Mouse (Mus musculus) thymus, adult 2 months (tissue): ENCODE measurements around the gene Mon2. TPM values are rescaled to one million over a fixed set of nuclear protein-coding genes. Genes with fewer than 3 reads are reported as not detected.
A peak's percentile ranks its signal among the peaks of the same experiment; 100 is the strongest.

ENCODE experiments used
- DNase-seq: peaks from one replicate; pipeline ENCODE4 v3.0.0; 2021
- H3K27ac ChIP-seq: fragments of 200-500 bp; 2 replicates; pipeline ENCODE4 v1.5.1; 2012; ENCODE audit warnings: low read length, control low read depth; ENCODE audit not compliant: control insufficient read depth, insufficient read depth
- H3K27me3 ChIP-seq: fragments of 200-500 bp; 2 replicates; pipeline ENCODE4 v1.6.1; 2012; ENCODE audit warnings: mild to moderate bottlenecking, low read length, moderate library complexity, mixed read lengths; ENCODE audit not compliant: control insufficient read depth, insufficient read depth
- H3K36me3 ChIP-seq: fragments of 200-500 bp; 2 replicates; pipeline ENCODE4 v1.6.1; 2012; ENCODE audit warnings: mild to moderate bottlenecking, low read length, moderate library complexity; ENCODE audit not compliant: control insufficient read depth, insufficient read depth
- H3K4me1 ChIP-seq: fragments of 200-500 bp; replicated peaks from 2 replicates; pipeline ENCODE4 v1.6.1; 2012; ENCODE audit warnings: low read length; ENCODE audit not compliant: control insufficient read depth, insufficient read depth
- H3K4me3 ChIP-seq: fragments of 200-500 bp; 2 replicates; pipeline ENCODE4 v1.5.1; 2012; ENCODE audit warnings: mild to moderate bottlenecking, low read length, control low read depth, moderate library complexity; ENCODE audit not compliant: control insufficient read depth, insufficient read depth
- CTCF ChIP-seq: fragments of 200-500 bp; IDR thresholded peaks from 2 replicates; pipeline ENCODE4 v1.5.1; 2012; ENCODE audit warnings: mild to moderate bottlenecking, control low read depth, low read length, moderate library complexity, borderline replicate concordance; ENCODE audit not compliant: control insufficient read depth, poor library complexity, insufficient read depth; ENCODE audit errors: extremely low read depth
- POLR2A ChIP-seq: fragments of 200-500 bp; IDR thresholded peaks from 2 replicates; pipeline ENCODE4 v1.6.1; 2012; ENCODE audit warnings: mild to moderate bottlenecking, low read length, control low read depth, moderate library complexity; ENCODE audit not compliant: control insufficient read depth, poor library complexity, insufficient read depth; ENCODE audit errors: extremely low read depth
- WGBS: fragments of 180-500 bp; shearing (Covaris S2); methylation state at CpG from one replicate; pipeline ENCODE4 v1.1.7; 2018; 5-methylcytosine and 5-hydroxymethylcytosine counted together
- polyA plus RNA-seq: library from polyadenylated mRNA; depleted of rRNA; stranded (reverse); fragments of >200 nt; gene quantifications from 2 replicates; pipeline ENCODE4 v1.2.3, GENCODE M21; 2012

Gene Mon2
- polyA plus RNA-seq, 1 experiment: 74.1 TPM

DNA sequence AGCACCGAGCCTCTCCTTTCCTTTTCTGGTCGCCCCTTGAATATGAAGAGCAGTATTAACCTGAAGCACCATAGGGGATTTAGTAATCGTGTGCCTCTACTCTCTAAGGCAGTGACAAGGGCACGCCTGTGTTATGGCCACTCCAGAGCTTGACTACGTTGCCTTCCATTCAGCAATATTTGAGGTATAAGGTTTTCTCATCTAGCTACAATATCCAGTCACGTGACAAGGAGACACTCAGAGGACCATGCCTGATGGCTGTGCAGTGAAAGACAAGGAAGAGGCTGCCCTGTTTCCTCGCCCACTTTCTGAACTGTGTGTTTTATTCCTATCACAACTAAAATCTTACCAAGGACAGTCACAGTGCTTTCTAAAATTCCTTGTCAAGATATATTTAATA lies 87.9 kb downstream of the Mon2 start:
- Histone ChIP-seq H3K36me3 (no peaks in the 10 kb centered on the region), H3K4me3 (no peak overlapping the region), H3K27me3 (no peaks in the 10 kb centered on the region), H3K4me1 (peaks cover 7% of the 10 kb centered on the region), H3K27ac (no peak overlapping the region)
- no peak for DNase-seq
- TF ChIP-seq CTCF (no peak), POLR2A (no peak)
- WGBS: 64% methylated on average over 7 of the region's 7 CpGs

- Histone ChIP-seq H3K27ac (no peak overlapping the region), H3K4me1 (peaks cover 10% of the 10 kb centered on the region), H3K27me3 (no peaks in the 10 kb centered on the region), H3K36me3 (no peaks in the 10 kb centered on the region), H3K4me3 (no peak overlapping the region)
- TF ChIP-seq CTCF: no peak
- TF ChIP-seq POLR2A: no peak
- DNase-seq: peak; percentile 60
- WGBS: 9% methylated on average over 9 of the region's 9 CpGs
Observed at GRCm38 (mm10) chr10:122987671-122988128, 88.6 kb downstream of the Mon2 start.

DNA sequence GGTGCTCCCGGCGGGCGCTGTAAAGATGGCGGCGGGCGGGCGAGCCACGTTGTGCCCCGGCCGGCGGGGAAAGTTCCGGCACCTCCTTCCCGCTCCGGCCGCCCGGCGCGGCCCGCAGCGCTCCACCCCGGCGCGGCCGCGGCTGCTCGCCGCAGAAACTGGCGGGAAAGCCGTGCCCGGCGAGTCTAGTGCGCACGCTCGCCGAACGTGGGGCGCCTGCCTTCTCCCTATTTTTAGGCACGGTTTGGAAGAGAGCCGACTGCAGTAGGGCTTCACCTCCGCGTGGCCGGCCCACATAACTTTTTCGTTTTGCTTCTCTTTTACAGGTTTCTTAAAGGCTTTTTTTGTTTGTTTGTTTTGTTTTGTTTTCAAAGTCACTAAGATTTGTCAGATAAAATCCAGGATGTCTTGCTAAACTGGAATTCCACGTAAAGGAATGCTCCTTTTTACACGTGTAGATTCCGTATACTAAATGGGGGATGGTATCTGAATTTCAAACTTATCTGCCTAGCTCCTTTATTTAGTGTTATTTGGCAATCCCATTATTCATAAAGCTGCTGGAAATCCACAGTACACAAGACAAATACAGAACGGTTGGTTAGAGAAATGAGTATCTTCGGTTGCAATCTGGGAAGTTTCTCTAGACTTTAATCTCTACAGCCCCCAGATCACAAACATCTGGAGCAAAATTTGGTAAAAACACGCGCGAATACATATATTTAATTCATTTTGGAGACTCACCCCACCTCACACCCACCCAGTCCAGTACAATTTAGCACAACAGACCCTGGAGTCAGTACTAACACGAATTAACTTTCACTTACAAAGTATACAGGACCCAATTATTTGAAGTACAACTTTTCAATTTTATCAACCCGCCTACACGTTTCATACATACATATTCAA lies 89.7 kb downstream of the Mon2 start:
- 7% methylated on average over 54 of the region's 54 CpGs for WGBS
- peaks cover 10% of the 10 kb centered on the region for H3K4me1 ChIP-seq

DNA sequence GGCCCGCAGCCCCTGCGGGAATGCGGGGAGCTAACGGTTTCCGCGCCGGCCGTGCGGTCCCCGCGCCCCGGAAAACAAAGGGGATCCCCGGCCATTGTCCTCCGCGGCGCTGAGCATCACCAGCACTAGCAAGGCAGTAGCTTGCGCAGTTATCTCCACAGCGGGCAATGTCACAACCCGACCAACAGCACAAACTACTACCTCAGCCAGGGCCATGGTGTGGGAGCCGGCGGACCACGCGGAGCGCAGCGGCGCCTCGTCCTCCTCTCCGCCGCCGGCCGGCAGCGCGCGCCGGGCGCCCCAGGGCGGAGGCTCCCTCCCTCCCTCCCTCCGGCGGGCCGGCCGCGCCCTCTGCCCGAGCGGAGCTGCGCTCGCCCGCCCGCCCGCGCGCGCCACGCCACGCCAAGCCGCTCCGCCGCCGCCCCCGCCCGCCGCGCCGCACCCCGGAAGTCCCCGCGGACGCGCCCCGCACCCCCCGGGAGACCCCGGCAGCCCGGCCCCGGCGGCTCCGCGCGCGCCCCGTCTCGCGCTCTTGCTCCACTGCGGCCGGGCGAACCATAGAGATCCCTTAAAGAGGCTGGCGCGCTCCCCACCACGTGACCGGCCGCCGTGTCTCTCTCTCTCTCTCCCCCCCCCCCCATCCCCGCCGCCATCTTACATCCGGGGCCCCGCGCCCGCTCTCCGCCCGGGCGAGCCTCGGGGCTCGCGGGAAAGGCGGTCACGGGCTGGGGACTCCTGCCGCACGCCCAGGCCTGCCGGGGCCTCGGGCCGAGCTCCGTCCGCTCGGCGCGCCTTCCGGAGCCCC lies 90.6 kb downstream of the Mon2 start:
- under 1% methylated on average over 94 of the region's 115 CpGs for WGBS
- Histone ChIP-seq H3K4me3 (peak overlapping the region; percentile 86), H3K4me1 (peaks cover 10% of the 10 kb centered on the region), H3K36me3 (no peaks in the 10 kb centered on the region), H3K27me3 (no peaks in the 10 kb centered on the region), H3K27ac (peak overlapping the region; percentile 87)
- DNase-seq: peak; percentile 83
- TF ChIP-seq POLR2A (peak; percentile 93), CTCF (no peak; the same call in 1 of the 2 replicates)

More for the DNA sequence above, 89.7 kb downstream of the Mon2 start:
- Histone ChIP-seq H3K4me3 (peak overlapping the region; percentile 60), H3K36me3 (no peaks in the 10 kb centered on the region), H3K27me3 (no peaks in the 10 kb centered on the region), H3K27ac (peak overlapping the region; percentile 85)
- peak; percentile 63 for DNase-seq
- TF ChIP-seq CTCF (no peak), POLR2A (peak; percentile 32; the same call in 1 of the 2 replicates)

- H3K27me3 ChIP-seq: no peaks in the 10 kb centered on the region
Observed at GRCm38 (mm10) chr10:122985252-122985514, 91.1 kb downstream of the Mon2 start.

More at GRCm38 (mm10) chr10:122985252-122985514, 91.1 kb downstream of the Mon2 start:
- Histone ChIP-seq H3K36me3 (no peaks in the 10 kb centered on the region), H3K4me3 (peak overlapping the region; percentile 86), H3K27ac (peak overlapping the region; percentile 87), H3K4me1 (peaks cover 10% of the 10 kb centered on the region)
- under 1% methylated on average over 37 of the region's 37 CpGs for WGBS
- 0 out of 2 replicates have a peak, but pooled peaks have one; percentile 41 for TF ChIP-seq CTCF
- 0 out of 2 replicates have a peak, but pooled peaks have one; percentile 47 for TF ChIP-seq POLR2A
- DNase-seq: no peak
